Mouse (Mus musculus) left cerebral cortex, adult 8-10 months (tissue): ENCODE measurements around the gene Dnajc13. TPM values are rescaled to one million over a fixed set of nuclear protein-coding genes. Genes with fewer than 3 reads are reported as not detected.

ENCODE experiments used
- DNase-seq, 2 experiments: peaks; one replicate each; pipeline ENCODE4 v3.0.0; 2022; ENCODE audit warnings: low spot score in 2 of 2
- total RNA-seq, 4 experiments: library from RNA; stranded (reverse); gene quantifications; 2 replicates each; pipeline ENCODE4 v1.2.4; 2022

The Dnajc13 gene
- total RNA-seq, 4 experiments from 2014 or later: 60.9 to 76.9 (median 70.3) TPM

GRCm38 (mm10) chr9:104187028-104187427 is 75.7 kb downstream of the Dnajc13 start:
- no peak for DNase-seq

DNA sequence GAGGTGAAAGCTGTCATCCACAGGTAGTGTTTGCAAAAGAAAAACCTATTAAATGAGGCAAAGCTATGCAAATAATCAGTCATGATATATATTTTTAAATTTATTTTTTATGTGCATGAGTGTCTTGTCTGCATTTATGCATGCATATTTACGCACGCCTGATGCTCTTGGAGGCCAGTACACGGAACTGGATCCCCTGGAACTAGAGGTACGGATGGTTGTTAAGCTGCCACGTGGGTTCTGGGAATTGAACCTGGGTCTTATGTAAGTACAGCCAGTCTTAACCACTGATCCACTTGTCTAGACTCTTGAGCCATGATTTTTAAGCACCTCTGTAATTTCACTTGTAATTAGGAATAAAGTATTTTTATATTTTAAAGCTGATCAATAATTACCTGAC is 79.5 kb downstream of the Dnajc13 start:
- no peak for DNase-seq

- no peak for DNase-seq
Observed at GRCm38 (mm10) chr9:104182328-104182727, 80.4 kb downstream of the Dnajc13 start.

DNA sequence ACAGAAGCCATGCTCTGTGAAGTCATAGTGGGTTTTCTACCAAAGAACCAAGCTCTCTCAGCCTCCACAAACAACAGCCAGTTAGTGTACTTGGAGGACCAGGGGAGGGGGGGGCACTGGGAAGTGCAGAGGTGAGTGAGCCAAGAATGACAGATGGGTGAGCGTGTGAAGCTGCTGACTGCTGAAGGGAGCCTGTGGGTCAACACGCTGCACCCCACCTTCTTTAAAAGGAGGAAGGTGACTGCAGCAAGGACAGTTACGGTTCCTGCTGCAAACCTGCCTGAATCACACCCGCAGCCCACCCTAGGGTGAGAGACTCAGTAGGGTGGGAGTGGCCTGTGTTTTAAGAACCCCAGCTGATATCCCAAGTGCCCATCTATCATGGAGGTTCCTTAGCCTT is 81.1 kb downstream of the Dnajc13 start:
- DNase-seq: no peak

DNA sequence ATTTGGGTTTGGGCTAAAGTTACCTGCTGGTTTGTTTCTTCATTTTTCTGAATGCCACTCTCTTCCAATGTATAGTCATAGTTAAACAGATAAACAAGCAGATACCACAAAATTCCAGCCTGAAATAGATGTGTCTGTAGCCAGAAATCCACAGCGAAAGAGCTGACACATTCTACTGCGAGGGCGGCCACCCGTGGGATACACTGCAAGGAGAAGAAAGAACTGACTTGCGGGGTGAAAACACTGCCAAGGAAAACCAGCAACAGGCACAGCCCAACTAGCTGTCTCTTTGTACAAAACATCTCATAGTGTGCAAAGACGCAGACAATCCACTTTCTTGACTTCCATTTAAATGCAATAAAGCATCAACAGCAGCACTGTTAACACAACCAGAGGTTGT is 82.7 kb downstream of the Dnajc13 start:
- peak; percentile 11 to 61 for DNase-seq

DNA sequence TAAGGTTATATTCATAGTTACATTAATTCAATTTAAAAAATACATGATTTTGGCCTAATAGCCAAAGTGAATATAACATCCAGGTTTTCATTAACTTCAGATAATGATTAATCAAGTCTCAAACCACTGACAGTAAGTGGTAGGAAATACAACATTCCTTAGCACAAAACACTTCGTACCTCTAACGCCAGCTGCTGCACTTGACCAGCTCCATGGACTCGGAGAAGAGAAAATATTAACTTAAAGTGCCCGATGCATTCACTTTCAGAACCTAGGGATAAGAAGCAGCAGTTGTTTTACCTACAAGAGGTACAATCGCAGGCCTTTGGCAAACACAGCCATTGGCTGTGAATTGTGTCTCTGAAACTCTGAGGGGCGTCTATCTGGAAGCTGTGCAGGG is 90.4 kb downstream of the Dnajc13 start:
- no peak for DNase-seq

DNA sequence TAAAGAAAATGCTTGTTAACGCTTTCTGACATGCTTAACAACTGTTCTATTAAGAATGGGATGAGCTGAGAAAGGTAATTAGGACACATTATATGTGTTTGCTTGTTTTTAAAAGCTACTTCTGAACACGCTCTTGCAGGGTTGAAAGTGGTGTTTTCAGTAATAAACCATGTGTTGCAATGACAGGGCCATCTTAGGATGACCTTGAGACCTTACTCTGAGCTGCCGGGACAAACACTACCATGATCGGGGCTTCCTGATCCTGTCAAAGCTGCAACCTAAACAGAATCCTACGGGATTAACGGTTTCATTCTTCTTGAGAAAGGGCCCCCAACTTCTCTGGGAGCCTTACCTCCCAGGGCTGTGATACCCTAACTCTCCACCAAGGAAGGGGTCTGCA is 91.1 kb downstream of the Dnajc13 start:
- DNase-seq: no peak

DNA sequence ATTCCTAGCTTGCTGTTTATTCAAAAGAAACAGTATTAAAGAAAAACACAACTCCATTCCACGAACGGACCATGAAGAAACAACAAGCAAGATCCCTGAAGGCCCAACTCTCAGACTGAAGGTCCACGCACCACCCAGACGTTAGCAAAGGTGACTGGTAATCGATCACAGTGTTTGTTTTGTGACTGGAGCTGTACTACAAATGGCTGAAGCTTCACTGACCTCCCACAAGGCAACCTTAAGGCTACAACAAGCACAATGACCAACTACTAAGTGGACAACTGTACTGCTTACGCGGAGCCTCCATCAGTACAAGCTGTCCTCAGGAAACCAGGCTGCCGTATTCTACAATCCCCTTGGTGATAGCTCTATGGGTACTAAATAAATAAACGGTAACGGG is 92.7 kb downstream of the Dnajc13 start:
- no peak for DNase-seq

DNA sequence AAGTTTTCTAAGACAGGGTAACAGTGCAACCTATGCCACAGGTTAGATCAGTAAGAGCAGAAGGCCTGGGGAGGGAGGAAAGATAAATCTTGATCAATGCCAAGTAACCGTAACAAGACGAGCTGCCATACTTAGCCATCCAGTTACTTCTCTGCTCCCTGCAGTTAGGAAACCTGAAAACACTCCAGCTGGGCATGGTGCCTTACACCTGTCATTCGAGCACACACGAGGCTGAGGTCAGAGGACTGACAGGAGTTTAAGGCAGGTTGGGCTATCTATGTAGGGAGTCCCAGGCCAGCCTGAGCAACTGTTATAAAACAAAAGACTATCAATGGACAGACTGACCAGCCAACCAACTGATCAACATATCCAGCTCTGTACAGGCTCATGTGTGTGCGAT is 96.8 kb downstream of the Dnajc13 start:
- DNase-seq: no peak

GRCm38 (mm10) chr9:104164194-104164593 is 98.5 kb downstream of the Dnajc13 start:
- no peak for DNase-seq

DNA sequence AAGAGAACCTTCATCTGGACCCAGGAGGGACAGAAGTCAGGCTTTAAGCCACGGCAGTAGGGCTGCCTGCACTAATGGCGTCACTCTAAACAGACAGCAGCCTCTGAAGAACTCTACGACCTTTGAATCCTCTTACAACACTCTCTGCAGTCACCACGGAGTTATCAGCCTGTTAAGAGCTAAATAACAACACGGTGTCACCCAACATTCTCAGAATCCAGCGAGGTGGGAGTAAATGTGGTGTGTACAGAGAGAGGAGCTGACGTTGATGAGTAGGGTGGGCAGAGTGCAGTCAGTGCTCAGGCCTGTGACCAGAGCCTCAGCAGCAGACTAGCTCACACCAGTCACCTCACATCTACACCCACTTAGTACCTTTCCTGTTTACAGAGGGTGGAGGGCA is 101.6 kb downstream of the Dnajc13 start:
- DNase-seq: no peak

- no peak for DNase-seq
Observed at GRCm38 (mm10) chr9:104157291-104157690, 105.4 kb downstream of the Dnajc13 start.

DNA sequence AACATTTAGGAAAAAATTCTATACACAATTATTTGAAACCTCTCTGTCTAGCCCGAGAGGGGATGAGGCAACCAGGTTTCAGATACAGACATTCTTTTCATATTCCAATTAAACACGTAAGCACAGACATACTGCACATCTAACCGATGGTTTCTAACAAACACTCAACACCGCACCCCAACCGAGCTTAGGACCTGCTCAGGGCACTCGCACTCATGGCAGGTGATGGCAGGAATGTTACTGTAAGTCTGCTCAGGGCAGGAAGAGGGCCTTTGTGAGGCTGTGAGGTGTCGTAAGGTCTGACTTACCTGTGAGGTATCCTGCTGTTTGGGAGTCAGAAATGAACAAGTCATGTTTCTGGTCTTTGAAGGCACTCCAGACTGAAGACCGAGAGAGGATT is 106.2 kb downstream of the Dnajc13 start:
- no peak for DNase-seq

- DNase-seq: no peak
Observed at GRCm38 (mm10) chr9:104155100-104155715, 107.5 kb downstream of the Dnajc13 start.

DNA sequence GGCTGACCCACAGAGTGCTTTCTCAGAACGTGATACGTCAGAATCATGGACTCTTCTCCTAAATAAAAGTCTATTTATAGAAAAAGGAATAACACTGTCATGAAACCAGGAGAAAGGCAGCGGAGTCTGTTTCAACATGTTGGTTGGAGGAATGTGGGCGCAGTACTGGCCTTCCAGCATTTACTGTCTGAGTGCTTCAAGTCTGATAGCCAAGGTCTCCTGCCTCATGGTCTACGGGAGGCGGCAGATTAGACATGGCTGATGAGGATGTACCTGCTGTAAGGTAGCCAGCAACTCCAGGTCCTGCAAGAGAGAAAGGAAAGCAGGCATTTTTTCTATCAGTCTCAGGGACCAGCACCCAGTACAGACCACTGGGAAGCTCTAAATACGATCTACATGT is 110.6 kb downstream of the Dnajc13 start:
- no peak for DNase-seq

- no peak for DNase-seq
Observed at GRCm38 (mm10) chr9:104148969-104149368, 113.8 kb downstream of the Dnajc13 start.

DNA sequence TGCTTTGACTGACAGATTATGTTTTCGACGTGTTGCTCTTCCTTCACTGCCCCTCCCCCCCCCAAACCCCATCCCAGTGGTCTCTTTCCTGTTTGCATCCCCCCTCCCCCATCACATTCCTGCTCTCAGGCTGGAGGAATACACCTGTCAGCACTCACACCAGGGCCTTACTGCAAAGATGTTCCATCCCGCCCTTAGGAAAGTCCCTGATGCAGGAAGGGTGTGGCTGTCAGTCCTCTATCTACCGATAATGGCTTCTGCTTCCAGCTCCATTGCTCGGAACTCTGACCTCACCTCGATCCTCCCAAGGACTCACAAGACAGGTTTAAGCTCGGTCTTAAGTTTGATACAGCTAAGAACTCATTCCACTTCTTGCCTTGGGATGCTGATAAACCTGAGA is 116.0 kb downstream of the Dnajc13 start:
- DNase-seq: no peak

DNA sequence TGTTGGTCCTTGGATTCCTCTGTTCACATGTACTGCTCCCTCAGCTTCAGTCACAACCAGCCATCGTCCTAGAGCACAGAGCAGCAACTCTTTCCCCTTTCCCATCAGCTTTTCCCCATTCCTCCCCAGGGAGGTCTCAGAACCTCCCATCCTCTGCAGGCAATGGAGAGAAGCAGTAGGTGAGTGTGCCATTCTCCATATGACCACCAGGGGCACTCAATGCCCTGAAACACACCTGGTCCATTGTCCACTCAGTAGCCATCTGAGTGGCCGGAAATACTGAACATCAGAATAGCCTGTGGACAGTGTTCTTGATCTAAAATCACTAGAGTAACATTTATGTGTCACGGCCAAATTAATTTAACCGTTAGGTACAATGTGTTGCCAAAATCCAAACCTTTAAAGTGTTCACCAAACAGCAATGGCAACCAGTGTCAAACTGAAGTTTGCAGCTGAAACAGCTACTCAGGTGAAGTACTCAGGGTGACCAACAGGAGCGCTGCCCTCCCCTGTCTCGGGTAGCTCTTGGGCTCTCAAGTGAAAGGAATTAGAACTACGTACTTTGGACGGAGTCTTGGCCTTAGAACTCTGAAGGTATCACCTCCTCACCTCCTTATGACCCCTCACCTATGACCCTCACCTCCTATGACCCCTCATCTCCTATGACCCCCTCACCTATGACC is 118.3 kb downstream of the Dnajc13 start:
- DNase-seq: no peak

DNA sequence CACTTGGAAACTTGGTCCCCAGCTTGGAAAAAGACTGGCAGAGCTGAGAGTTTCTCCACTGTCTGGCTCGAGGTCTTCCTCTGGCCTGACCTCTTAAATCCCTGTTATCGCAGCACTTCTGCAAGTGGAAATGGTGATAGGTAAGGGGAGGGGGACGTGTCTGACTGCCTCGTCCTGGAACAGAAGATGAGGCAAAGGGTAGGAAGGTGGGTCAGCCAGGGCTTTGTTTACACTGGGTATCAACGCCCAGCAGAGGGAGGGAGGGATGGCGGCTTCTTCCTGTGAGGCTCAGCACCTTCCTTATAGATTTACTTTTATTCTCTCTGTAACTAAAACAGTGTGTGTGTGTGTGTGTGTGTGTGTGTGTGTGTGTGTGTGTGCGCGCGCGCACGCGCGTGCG is 119.9 kb downstream of the Dnajc13 start:
- no peak for DNase-seq

DNA sequence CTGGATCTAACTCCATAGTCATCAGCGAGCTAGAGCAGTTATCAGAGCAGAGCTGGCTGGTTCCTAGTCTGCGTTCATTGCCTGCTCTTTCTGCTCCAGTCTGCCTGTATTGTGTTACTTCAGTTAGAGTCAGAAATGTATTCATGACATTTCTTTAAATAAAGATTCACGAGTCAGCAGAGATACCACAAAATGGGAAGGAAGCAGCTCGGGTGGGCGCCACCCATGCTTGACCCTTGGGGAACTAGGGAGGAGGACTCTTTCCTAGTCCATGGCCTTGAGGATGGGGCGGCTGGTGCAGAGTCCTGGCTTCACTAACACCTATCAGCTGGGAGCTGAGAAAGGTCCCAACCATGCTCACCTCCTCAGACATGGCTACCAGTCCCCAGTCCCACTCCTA is 122.4 kb downstream of the Dnajc13 start:
- DNase-seq: no peak

DNA sequence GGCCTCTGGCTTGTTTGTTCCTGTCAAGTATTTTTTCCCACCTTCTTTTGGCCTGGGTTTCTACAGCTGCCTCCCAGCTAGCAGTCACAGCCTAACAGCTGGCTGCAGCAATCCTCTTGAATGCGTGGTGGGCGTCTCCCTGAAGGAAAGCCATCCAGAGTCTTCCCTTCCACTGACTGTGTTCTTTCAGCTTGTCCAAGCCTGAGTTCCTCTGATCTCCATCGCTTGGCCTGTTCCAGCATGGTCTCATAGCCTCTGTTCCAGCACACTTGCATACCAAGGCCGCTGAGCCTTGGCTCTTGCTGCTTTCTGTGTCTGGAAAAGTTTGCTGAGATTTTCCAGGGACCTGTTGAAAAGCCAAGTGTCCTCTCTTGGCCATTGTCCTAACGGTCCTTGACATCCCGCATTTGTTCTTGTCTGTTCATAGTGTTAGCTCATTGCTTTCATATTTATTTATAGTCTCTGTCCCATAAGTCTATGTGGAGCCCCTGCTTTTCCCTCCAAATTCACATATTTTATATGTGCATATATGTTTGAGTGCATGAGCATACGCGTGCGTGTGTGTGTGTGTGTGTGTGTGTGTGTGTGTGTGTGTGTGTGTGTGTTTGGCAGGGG is 132.5 kb downstream of the Dnajc13 start:
- no peak for DNase-seq

- peak in 1 of 2 experiments; percentile 41 for DNase-seq
Observed at GRCm38 (mm10) chr9:104128110-104128509, 134.6 kb downstream of the Dnajc13 start.

DNA sequence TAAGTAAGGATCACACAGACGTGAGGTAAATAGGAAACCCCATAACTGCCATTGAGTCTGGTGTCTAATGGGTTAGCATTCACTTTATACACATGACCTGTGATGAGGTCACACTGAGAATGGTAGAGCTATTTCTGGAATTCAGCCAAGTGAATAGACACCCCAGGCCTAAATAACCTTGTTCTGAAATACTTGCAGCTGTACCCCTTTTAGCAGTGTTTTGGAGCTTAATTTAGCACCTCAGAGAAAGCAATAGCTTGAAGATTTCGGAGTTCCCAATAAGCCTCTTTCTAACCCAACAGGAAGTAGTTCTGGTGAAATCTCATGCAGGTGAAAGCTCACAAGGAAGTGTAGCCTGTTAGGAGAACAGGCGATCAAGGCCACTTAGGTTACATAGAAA is 135.9 kb downstream of the Dnajc13 start, which contains the start of gene Ackr4:
Gene Ackr4, minus strand, starts transcription at position 101 of the 400 bp plus-strand sequence.
- no peak for DNase-seq
